Mouse (Mus musculus): ENCODE results near the gene Aldob.
A peak's percentile ranks its signal among the peaks of the same experiment; 100 is the strongest.

Aldob gene

GRCm38 (mm10) chr4:49549383-49549782 is at the start of gene Aldob:
Gene Aldob (minus strand): TSS chr4:49549546.
- no peak for DNase-seq (ENCODE audit: low spot score in 2 of 2)

DNA sequence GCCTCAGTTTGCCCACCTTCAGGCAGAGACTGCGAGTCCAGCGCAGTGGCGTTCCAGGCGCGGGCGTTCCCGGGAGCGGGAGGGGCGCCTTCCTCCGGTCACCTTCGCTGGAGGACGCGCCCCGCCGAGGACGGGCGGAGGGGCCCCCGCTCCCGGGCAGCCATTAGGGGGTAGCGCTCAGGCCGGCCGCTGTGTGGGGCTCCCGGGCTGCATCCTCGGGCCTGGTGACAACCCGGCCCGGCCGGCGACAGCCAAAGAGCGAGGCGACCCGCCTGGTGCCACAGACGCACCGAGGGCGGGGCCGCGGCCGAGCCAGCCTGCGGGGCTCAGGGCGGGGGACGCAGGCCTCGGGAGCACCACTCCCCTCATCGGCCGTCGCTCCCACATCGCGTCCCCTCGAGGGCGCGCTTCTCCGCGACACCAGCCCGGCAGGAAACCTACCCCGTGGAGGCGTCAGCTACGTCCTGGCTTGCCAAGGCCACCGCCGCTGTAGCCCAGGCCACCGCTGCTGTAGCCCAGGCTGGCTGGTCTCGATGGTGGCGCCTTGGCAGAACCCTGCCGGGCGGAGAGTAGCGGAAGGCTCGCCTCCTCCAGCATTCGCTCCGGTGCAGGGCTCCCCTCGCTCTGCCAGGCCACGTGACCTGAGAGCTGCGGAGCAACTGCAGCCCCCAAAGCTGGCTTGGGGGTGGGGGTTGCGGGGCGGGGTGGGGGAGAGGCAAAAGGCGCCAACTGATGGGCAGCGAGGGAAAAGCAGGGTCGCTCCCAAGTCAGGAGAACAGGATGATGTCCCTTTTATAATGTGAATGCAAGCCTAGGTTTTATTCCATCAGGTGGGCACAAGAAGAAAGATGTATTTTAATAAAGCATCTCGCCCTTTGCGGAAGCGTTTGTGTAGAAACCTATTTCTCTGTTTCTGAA is 48.1 kb upstream of the Aldob start, which contains the start of gene Tmem246:
Gene Tmem246 (minus strand): TSS at position 694 of the 918 bp plus-strand sequence.
- peak; percentile 50 to 75 for DNase-seq (ENCODE audit: low spot score in 2 of 2)

- DNase-seq (ENCODE audit: low spot score in 2 of 2), result no peak
Measured at GRCm38 (mm10) chr4:49596846-49597182, 47.5 kb upstream of the Aldob start.

DNA sequence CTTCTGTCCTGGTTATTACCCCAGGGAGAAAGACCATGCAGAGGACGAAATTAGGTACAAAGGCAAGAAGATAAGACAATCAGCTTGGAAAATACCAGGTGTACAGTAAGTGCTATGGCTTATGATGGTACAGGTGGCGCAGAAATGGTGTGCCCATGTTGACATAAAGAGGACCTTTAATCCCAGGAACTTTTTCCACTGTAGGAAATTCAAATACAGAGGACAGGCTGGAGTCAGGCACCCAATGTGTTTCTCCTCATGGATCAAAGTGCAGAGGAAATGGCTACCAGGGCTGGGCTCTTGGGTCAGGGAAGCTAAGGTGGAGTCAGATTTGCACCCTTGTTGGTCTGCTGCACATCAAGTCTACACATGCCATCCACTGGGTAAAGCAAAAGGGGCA is 40.8 kb upstream of the Aldob start:
- no peak for DNase-seq (ENCODE audit: low spot score in 2 of 2)

DNA sequence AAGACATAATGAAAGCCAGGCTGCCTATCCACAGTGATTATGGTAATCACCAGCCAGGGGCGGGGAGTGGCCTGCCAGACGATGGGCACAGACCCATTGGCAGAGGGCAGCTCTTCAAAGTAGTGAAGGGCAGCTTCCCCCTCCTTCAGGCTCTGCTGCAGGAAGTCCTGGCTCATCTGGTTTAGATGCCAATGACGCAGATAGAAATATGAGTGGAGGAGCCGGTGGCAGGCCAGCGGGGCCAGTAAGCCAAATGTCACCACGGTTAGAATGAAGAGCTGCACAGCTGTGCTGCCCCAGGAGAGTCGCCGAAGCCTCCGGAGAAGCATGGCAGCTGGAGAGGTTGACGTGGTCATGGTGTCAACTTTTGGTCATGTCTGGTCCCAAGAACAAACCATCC is 37.5 kb upstream of the Aldob start:
- no peak for DNase-seq (ENCODE audit: low spot score in 2 of 2)

DNA sequence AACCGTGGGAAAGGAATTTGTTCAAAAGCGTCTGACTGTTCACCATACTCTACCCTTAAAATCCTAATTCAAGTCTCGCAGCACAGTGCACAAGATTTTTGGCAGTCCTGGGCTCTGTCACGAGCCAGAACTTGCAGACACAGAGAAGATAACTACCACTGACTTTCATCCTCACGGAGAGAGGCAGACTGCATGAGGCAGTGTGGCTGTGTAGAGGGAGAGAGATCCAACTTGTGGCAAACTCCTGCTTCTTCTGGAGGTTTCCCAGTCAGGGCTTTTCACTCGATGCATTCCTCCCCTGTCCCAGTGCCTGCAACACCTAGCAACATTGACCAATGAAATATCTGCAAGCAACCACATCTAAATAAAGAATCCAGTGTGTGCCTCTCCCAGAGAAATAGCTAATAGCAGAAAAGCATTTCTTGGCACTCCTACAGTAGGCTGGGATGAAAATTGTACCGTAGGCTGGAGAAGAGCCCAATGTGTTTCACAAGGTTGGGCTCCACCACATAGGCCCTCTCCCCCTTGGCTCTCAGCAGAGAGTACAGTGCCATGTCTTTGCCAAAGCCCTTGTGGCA is 36.3 kb upstream of the Aldob start:
- no peak for DNase-seq (ENCODE audit: low spot score in 2 of 2)

DNA sequence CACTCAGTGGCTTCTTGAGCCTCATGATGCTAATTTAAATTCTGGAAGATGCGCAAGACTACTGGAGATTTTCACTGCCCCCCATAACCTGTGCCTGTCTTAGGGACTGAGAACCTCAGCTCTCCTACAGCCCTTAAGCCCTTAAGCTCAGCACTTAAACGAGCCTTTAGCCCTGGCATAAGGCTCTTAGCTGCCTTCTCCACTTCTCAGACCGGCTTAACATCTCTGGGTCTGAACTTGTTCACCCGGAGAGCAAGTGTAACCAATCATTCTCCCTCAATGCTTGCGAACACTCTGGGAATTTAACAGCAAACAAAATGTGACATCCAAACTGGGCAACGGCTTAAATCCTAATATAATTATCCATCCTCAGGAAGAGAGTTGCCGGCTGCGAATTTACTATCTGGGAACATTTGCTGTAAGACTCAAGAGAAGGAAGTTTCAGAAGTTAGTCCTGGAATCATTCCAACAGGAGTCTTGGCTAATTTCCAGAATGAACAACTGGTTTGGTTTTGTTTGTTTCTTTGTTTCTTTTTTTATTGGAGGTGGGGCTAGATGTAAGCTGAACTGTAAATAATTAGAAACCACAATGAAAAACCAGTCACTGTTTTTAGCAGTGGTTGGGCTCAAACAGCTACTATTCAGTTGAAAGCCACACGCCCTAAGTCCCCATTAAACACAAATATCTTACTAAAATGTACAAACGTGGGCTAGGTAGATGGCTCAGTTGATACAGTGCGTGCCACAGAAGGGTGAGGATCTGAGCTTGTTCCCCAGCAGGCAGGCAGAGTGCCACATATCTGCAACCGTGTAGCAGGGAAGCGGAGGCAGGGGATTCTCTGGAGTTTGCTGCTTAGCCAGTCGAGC is 34.9 kb upstream of the Aldob start:
- no peak for DNase-seq (ENCODE audit: low spot score in 2 of 2)

GRCm38 (mm10) chr4:49581256-49581655 is 31.9 kb upstream of the Aldob start:
- DNase-seq (ENCODE audit: low spot score in 2 of 2), result no peak

- DNase-seq (ENCODE audit: low spot score in 2 of 2), result no peak
Measured at GRCm38 (mm10) chr4:49572194-49572593, 22.8 kb upstream of the Aldob start.

- peak; percentile 31 to 49 for DNase-seq (ENCODE audit: low spot score in 2 of 2)
Measured at GRCm38 (mm10) chr4:49567613-49568012, 18.3 kb upstream of the Aldob start.

GRCm38 (mm10) chr4:49559915-49560772 is 10.8 kb upstream of the Aldob start:
- peak in 1 of 2 experiments; percentile 26 for DNase-seq (ENCODE audit: low spot score in 2 of 2)

- no peak for DNase-seq (ENCODE audit: low spot score in 2 of 2)
Measured at GRCm38 (mm10) chr4:49558181-49558580, 8.8 kb upstream of the Aldob start.

DNA sequence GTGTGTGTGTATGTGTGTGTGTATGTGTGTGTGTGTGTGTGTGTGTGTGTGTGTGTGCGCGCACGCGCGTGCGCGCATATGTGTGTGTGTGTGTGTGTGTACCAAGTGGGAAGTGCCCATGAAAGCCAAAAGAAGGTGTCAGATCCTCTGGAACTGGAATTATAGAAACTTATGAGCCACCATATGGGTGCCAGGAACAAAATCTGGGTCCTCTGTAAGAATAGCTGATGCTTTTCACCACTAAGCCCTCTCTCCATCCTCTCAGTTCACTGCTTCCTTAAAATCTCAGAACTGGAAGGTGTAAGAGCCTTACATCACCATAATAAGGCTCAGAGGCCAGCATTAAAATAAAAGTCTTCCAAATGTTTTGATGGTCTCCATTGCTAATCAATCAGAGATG is 8.0 kb upstream of the Aldob start:
- DNase-seq (ENCODE audit: low spot score in 2 of 2), result no peak

GRCm38 (mm10) chr4:49553380-49553779 is 4.0 kb upstream of the Aldob start:
- DNase-seq (ENCODE audit: low spot score in 2 of 2), result no peak

- DNase-seq (ENCODE audit: low spot score in 2 of 2), result no peak
Measured at GRCm38 (mm10) chr4:49547544-49548219, 1.7 kb downstream of the Aldob start.

DNA sequence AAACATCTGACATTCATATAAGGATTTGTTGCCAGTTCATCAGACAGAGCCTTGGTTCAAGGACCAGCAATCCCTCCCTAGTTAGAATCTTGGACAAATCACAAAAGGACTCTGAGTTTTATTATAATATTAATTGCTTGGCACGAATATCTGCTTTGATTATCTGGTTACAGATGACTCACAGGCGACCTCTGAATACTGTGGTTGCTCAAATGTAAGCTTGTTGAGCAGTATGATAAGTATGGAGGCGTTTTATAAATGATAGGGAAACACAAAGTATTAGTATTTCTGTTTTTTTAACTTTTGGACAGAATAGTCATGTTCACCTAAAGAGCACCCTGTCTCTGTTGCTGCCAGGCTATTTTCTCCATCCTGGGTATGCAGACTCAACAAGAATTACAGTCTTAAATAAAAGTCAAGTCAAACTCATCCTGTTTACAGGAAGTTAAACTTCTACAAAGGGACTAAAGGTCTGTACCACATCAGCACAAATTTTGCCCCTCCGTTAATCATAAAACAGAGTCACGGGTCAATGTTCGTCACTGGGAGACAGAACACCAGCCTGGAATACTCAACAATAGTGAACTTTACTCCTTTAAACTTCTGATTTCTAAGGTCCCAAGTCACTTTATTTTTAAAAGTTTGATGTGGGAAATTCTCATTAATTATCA is 2.3 kb downstream of the Aldob start:
- no peak for DNase-seq (ENCODE audit: low spot score in 2 of 2)

DNA sequence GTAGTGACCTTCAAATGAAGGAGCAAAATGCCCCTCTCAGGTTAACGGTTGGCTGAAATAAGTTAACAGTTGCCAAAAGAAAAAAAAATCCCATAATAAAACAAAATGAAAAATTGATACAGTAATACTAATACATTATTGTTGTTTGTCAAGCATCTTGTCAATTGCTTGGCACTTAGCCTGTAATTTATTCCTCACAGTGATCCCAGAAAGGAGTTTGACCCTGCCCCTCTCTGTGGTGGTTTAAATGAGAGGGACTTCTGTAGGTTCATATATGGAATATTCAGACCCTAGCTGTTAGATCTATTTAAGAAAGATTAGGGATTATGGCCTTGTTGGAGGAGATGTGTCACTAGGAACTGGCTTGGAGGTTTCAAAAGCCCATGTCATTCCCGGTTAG is 3.3 kb downstream of the Aldob start:
- DNase-seq (ENCODE audit: low spot score in 2 of 2), result no peak

DNA sequence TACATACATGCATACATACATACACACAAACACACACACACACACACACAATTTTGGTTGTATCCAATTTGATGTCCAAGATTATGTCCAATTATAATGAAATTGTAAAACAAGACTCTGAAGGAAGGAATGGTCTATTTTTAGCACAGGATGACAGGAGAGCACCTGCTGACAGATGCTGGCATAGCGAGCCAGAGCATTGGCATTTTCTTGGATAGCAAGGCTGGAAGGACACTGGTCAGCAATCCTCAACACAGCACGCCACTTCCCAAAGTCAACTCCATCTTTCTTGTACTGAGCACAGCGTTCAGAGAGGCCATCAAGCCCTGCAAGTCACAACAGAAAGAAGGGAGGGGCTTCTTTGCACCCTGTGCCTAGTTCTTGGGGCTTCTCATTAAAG is 8.4 kb downstream of the Aldob start:
- no peak for DNase-seq (ENCODE audit: low spot score in 2 of 2)

DNA sequence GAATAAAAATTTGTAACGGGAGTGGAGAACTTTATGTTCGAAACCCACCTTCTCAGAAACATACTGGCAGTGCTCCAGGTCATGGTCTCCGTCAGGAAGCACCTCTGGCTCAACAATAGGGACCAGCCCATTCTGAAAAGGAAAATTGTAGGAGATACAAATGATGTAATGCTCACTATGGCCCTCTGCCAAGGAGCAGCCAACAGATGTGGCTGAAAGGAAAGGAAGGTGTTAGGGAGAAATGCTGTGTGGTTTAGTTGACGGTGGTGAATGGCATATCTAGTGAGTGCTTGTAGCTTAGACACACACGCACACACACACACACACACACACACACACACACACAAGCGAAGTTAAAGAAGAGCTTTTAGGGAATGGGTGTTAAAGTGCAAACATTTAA is 9.7 kb downstream of the Aldob start:
- DNase-seq (ENCODE audit: low spot score in 2 of 2), result no peak

GRCm38 (mm10) chr4:49536671-49537070 is 12.7 kb downstream of the Aldob start:
- DNase-seq (ENCODE audit: low spot score in 2 of 2), result no peak
